Mouse (Mus musculus): Measurements from ENCODE around the gene Slc25a43.
"Not testable (repeated sequence)": the region's sequence is repeated elsewhere in the genome, so short reads cannot be mapped to it uniquely, and the experiment has no call there.

Slc25a43 gene

DNA sequence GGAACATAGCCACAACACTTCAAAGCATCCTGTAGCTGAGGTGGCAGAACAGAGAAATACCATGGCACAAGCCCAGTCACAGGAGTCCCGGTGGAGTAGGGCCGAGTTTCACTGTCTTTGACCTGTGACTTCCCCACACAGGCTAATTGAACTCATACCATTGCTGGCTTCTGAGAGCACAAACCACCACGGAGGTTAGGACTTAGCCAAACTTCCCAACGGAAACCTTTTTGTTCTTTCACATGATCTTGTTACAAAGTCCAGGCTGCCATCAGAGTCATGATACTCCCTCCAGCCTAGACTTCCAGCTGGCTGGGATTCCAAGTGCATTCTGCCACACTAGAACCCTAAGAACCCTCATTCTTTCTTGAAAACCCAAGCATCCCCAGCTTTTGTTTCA, 34.2 kb downstream of the Slc25a43 start:
- in situ Hi-C loops (cut with MboI, MseI): no loop called here

DNA sequence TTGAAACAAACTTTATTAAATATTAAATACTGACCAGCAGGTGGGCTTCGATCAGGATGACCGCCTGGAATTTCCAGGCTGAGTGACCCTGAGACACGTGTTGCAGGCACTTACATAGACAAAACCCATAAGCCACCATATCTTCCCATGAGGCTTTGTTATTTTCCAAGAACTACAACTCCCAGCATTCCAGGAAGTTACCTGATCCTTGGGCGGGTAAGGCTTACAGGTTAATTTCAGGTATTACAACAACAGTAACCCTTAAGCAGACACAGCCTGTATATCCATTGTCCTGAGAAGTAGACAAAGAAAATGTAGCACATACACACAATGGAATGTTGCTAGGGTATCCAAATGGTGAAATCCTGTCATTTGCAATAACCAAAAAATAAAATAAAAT, 45.9 kb downstream of the Slc25a43 start:
- in situ Hi-C loops (cut with MboI, MseI): no loop called here

DNA sequence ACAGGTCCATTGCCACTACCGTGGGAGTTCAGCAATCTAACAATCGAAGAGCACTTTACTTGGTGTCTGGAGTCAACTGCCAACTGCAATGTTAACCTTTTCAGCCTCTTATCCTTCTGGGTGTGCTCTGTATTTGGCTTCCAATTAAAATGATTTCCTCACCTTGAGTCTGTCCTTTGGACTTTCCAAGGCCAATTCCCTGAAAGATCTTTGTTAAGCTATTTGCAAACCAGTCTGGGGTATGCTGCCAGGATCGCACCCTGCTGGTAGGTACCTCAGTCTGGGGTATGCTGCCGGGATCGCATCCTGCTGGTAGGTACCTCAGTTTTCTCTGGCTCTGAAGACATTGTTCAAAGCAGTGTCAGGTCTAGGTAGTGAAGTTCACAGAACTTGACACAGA, 51.1 kb downstream of the Slc25a43 start:
- in situ Hi-C loops (cut with MboI, MseI): no loop called here

DNA sequence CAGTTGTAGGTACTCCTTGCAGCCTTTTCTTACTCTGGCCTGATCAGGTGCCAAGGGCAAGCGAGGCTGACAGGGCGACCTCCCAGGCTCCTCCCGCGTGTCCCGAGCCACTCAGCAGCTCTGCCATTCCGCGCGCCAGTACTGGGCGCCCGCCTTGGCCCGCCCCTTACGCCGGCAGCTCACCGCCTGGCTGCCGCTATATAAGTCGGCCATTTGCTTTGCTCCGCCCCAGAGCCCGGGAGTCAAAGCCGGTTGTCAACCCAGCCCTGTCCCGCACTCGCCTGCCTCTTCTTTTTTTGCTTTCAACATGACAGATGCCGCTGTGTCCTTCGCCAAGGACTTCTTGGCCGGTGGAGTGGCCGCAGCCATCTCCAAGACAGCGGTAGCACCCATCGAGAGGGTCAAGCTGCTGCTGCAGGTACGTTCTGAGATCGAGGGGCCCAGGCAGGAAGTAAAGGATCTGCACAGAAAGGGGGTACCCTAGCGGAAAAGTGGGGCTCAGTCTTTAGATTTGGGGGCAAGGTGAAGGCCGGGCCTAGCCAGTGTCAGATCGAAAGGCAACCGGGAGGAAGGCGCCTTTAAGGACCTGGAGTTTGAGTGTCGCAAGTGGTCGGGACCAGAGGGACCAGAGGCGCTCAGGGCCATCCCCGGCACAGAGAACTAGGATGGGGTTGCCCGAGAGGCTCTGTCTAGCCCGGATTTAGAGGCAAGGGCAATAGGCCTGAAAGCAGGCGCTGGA, 52.1 kb downstream of the Slc25a43 start, which contains the start of gene Slc25a5:
Gene Slc25a5 (plus strand): TSS at position 228 of the 739 bp plus-strand sequence.
- in situ Hi-C loops (cut with MboI, MseI): no loop called here

DNA sequence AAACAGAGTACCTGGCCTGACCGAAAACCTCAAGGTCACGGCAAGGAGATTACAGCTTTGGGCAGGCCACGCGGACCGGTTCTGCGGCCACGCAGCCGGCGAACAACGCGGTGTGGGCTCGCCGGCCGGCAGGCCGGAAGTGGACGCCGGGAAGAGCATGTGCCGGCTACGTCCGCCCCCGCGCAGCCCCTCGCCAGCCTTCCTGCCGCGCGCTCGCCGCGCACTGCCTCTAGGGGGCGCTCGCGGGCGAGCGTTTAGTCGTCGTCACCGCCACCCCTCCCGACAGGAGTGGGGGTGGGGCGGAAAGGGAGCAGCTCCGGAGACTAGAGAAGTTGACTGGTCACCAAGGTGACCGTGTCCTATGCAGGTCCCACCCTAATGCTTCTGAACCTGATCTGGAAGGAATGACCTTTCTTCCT, 52.7 kb downstream of the Slc25a43 start:
- in situ Hi-C loops (cut with MboI, MseI): no loop called here

DNA sequence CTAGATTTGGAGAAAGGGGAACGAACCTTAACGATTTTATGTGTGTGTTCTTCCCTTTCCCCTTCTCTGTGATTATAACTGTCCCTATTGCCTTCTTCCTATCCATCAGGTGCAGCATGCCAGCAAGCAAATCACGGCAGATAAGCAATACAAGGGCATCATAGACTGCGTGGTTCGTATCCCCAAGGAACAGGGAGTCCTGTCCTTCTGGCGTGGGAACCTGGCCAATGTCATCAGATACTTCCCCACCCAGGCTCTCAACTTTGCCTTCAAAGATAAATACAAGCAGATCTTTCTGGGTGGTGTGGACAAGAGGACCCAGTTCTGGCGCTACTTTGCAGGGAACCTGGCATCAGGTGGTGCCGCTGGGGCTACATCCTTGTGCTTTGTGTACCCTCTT, 53.3 kb downstream of the Slc25a43 start:
- in situ Hi-C loops (cut with MboI, MseI): not testable (repeated sequence)

DNA sequence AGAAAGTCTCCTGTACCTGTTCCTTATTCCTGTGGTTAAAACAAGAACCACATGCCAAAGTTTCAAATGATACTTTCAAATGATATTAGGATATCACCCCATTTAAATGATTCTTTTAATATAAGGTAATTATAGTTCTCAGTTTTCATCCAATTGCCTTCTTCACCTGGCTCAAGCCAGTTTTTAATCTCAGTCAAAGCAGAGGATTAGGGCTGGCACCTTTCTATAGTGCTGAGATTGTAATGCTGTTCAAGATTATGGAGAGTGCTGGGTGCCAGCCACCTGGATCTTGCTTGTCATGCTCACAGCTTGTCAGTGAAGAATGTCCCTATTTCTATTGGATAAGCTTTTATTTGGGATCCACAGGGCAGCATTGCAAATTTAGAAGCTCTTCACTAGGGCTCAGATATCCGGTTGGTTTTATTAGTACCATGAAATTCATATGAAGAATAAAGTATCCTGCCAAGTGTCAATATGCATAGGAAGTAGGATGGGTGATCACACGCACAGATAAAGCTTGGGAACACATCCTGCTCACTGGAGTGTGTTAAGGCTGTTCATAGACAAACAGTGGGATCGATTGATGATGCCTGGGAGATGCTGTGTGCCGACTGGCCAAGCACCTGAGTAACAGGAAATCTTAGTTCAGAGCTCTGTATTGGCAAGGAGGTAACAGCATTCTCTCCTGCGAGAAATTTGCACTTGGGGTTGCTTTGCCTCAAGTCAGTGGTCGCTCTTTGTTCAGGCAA, 55.8 kb downstream of the Slc25a43 start:
- in situ Hi-C loops (cut with MboI, MseI): no loop called here

DNA sequence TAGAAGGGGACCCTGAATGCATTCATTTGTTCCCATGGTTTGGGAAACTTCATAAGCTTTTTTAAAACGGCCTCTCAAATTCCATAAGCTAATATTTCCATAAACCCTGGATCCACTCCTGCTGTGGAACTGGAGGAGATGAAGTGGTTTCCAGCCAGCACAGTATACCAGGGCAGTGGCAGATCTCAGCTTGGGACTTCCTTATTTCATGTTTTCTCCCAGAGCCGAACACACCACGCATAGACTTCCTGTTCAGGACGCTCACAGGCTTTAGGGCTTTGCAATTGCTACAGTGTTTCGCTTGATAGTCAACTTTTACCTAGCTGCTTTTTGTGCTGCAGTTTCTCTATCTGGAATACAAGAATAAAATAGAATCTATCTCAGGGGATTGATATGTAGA, 59.7 kb downstream of the Slc25a43 start:
- in situ Hi-C loops (cut with MboI, MseI): no loop called here

DNA sequence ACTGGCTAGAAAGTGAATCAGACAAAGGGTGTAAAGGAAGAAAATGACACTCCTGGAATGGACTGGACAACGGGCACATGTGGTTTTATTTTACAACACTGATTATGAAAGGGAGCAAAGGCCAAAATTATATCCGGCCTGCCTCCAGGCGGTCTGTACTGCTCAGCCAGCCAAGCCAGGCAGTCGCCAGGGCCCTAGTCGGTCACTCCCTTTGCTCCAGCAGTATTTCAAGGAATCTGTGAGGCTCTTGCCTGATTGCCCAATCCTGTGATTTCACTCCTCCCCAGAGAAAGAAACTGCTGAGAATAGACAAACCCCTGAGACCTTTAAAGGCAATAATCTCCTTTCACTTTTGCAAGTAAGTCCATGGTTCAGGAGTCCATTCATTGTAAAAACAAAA, 60.7 kb downstream of the Slc25a43 start:
- in situ Hi-C loops (cut with MboI, MseI): no loop called here

DNA sequence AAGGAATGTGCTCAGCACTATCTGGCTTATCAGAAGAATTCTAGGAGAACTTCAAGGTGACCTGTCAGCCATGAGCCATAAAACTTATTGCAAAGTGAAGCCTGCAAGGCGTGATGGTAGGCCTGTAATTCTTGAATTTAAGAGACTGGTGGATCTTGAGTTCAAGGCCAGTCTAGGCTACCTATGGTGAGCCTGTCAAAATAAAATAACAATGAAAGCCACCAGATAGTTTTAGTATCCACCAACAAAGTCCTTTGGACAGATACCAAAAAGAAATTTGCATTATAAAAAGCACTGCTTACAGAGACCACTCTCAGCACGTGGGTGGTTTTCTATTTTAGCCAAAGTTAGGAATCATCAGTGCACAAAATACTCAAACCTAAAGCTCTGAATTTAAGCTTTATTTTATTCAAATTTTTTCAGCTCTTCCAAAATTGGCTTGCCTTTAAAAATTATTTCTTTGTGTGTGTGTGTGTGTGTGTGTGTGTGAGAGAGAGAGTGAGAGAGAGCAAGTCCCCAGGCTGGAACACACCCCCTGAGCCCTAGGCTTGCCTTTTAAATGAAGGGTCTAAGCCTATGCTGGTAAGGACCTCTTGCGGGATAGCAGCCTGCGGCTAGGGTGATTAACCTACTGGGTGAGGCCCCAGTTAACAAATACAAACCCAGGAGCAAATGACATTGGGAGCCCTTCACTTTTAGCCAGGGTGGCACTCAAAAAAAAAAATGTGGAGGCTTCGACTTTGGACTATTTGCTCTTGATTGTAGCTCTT, 62.2 kb downstream of the Slc25a43 start:
- in situ Hi-C loops (cut with MboI, MseI): no loop called here

DNA sequence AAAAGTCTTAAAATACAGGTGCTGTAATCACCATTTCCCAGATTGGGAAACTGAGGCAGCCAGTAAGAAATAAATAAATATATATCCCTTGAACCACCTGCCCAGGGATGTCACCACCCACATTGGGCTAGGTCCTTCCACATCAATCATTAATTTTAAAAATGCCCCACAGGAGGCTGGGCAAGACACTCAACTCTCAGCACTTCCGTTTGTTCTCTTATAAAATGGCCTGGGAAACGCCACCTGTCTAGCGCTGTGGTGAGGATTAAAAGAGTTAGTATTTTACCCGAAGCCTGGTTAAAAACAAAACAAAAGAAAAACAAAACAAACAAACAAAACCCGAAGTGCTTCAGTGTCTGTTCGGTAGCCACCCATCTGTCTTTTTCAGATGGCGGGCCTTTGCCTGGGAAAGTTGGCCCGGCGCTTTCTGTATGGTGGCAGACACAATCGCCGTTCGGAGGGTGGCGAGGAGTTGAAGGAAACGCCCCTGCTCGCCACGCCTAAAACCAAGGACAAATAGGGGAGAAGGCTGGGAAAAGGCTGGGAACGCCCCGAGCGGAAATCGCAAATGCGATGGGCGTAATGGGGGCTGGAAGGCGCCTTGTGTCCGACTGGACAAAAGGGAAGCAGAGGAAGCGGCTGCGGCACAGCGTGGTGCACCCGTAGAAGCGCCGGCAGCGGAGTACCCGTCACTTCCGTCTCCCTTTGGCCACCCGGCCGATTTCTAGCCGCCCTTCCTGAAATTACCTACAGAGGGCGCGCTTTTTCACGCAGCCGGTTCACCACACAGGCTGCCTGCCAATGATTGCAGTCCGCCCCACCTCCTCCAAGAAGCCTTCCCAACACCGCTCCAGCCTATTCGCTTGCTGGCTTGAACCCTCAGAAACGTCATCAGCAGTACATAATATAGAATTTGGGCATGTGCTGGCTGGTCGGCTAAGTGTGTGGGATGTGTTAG, 64.2 kb downstream of the Slc25a43 start:
- in situ Hi-C loops (cut with MboI, MseI): no loop called here

DNA sequence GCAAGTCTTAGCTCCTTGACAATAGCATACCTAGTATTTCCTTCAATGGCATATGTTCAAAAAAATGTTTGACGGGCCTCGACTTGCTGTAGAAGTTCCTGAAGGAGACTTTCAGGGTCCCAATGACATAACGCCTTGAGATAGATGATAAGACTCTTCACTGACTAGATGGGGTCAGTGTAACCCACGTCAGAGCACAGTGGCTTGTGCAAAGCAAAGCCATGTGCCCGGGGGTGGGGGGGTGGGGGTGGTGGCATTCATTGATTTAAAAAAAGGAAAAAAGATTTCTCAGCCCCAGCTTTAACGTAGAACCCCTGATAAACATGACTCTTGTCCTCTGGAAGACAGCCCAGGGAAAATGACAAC, 64.8 kb downstream of the Slc25a43 start:
- in situ Hi-C loops (cut with MboI, MseI): no loop called here

DNA sequence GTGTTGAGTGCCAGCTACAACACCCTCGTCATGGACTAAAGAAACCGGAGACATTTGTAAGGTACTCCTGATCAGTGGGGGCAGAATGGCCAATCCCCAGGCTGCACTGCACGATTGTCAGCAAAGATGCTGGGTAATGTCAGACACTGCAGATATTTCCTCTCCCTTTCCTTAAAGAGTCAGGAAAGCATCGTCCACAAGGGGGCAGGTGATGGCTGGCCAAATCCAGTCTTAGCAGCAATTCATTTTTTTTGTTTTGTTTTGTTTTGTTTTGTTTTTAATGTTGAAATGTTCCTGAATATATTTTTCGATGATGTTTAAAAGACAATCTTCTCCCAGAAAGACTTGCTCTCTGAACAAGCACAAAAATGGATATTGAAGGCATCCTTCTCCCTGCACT, 67.9 kb downstream of the Slc25a43 start:
- in situ Hi-C loops (cut with MboI, MseI): no loop called here

DNA sequence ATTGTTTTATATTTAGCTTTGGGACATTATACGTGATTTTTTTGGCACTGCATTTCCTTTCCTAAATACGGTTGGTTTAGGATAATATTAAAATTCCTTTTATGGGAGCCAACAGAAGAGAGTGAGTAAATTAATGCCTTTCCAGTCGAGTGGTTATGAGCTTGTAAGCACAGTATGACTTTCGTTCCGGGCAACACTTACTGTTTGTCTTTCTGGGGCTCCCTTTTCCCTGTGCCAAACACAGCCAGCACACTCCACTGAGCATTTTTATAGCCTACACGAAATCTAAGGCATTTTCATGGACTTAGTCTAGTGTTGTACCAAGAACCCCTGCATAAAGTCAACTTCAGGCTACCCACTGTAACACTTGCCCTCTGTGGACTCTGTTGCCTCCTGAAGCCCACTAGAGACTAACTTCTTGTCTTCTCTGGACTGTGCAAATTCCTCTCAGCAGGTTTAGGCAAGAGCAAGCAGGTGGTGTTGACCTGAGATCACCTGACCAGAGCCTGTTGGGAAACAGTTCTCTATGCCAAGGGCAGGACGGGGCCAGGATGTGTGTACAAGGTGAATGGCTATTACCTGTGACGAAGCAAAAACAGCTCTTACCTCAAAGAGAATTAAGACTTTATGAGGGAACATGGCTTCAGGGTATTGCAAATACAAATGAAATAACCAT, 70.8 kb downstream of the Slc25a43 start:
- in situ Hi-C loops (cut with MboI, MseI): no loop called here

DNA sequence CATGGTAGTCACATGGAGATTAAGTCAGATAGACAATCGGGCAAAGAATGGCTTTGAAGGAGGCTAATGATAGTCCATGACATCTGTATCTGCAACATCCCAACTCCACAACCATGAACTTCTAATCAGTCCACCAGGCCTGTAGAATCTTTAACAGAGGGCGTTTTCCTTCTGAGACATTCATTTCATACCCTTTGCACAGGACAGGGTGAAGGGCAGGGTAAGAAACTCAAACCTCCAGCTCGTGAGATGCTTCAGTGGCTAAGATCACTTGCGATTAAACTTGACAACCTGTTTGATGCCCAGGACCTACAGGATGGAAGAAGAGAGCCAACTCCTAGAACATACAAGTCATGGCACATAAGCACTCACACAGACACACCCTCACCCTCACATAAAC, 71.6 kb downstream of the Slc25a43 start:
- in situ Hi-C loops (cut with MboI, MseI): no loop called here

DNA sequence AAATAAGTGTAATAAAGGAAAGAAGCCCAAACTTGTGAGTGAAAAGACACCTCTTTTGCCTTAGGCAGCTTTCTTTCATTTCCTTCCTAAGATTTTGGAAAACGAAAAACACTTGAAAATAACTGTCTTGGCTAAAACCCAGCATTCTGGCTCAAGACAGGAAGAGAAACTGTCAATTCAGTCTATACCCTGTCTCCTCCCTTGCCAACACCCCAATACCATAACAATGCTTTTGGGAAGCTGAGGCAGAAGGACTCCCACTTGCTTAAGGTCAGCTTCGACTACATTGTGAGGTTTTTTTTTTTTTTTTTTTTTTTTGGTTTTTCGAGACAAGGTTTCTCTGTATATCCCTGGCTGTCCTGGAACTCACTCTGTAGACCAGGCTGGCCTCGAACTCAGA, 72.0 kb downstream of the Slc25a43 start:
- in situ Hi-C loops (cut with MboI, MseI): no loop called here

DNA sequence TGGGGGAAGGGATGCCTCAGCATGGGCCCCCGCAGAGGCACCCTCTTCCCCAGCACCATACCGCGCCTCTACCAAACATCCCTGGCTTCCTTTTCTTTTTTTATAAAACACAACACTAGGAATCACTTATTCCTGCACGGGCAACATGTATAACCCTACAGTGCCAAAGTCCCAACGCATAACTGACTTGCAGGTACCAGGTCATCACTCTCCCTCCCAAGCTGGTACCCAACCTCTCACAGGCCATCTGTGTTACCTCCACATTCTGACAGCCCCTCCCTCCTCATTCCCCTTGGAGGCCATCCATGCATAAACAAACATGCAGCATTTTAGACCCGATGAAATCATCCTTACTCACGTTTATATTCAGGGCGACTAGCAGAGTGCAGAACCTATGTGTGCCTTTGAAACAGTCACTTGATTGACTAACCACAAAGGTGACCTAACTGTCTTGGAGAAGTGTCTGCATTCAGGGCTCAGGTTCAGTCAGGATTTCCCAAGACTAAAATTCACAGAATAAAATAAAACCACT, 73.0 kb downstream of the Slc25a43 start:
- in situ Hi-C loops (cut with MboI, MseI): no loop called here

DNA sequence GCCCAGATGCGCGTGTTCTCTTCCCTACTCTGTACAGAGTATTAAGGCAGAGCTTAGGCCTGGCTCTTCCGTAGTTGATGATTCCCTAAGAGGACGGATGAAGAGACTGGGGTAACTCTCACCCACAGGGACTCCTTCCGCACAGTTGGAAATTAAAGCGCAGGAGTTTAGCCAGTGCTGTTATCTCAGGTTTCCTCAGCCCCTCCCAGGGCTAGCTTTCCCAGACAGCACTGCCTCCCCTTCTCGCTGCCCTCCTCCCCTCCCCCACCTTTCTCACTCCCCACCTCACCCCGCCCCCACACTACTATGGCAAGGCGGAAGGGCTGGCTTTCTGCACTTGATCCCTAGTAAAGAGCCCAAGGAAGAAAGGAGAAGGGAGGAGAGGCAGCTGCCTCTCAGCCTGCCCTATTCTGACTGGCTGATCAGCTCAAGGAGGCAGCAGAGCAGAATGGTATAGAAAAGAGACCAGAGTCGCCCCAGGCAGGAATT, 73.5 kb downstream of the Slc25a43 start:
- in situ Hi-C loops (cut with MboI, MseI): no loop called here

DNA sequence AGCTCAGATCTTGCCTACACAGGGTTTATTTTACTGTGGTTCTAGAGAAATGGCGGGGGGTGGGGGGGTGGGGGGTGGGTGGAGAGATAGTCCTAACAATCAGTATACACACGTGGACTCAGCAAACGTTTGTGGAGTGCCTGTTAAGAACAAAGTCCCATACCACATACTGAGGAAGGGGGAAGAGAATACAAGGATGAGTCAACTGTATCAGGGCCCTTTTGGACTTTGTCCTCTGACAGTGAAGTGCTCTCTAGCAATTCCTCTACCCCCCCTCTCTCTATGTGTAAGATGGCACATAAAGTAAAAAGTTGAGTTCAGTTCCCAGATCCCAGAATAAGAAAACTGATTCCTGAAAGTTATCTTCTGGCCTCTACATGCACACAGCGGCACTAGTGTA, 76.1 kb downstream of the Slc25a43 start:
- in situ Hi-C loops (cut with MboI, MseI): no loop called here

DNA sequence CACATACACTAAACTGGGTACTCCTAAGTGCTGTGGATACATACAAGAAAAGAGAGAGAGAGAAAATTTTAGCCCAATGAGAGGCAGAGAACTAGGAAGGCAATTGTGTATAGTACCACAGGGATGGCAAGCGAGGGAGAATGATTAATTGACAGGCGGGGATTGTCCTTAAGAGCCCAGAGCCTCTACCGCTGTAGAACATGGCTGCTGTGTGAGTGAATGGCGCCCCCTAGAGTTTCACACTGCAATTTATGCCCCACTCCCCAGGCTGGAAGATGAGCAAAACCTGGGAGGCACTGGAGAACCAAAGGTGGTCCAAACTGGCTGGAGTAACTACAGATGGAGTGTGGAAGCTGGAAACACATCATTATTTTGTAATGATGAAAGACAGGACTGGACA, 76.7 kb downstream of the Slc25a43 start:
- in situ Hi-C loops (cut with MboI, MseI): no loop called here
